Mouse (Mus musculus) frontal cortex, adult 2 months (tissue): ENCODE results near the gene C130026I21Rik. TPM values are rescaled to one million over a fixed set of nuclear protein-coding genes. Genes with fewer than 3 reads are reported as not detected.
"Not testable (repeated sequence)": the region's sequence is repeated elsewhere in the genome, so short reads cannot be mapped to it uniquely, and the experiment has no call there.

Experiments
- DNase-seq, 2 experiments: peaks; one replicate each; pipeline ENCODE4 v3.0.0; 2022; ENCODE audit warnings: low spot score in 1 of 2; ENCODE audit errors: extremely low spot score in 1 of 2
- polyA plus RNA-seq: library from polyadenylated mRNA; depleted of rRNA; stranded (reverse); fragments of >200 nt; gene quantifications from 2 replicates; pipeline ENCODE4 v1.2.3, GENCODE M21; 2012

The C130026I21Rik gene
- polyA plus RNA-seq, 1 experiment: 0.36 TPM

DNA sequence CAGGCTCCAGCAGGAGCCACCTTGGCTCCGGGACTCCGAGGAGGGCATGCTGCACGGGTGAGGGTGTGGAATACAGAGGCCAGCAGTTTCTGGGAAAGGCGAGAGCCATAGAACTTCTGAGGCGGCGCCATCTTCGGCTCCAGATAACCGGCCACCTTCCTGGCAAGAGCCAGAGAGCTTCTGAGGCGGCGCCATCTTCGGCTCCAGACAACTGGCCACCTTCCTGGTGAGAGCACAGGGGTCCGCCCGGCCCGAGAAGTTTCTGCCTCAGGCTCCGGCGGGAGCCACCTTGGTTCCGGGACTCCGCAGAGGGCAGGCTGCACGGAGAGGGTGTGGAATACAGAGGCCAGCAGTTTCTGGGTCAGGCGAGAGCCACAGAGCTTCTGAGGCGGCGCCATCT, 136.7 kb downstream of the C130026I21Rik start:
- not testable (repeated sequence) for DNase-seq

DNA sequence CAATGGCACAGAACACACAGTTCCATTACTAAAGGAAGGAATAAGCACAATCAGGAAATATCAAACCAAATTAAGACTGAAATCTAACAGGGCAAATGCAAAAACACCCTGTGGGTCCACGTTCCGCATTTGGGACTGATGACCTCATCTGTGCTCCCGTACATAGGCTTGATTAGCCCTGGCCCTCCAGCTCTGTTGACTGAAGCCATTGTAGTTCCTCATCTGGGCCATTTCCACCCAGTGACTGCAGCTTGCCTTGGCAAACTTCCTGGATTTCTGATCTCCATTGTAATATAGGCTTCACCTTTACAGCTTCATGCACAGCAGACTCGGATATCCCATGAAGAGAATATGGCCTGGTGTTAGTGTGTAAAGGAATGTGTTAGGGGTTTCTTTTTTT, 148.5 kb downstream of the C130026I21Rik start:
- DNase-seq: not testable (repeated sequence)

DNA sequence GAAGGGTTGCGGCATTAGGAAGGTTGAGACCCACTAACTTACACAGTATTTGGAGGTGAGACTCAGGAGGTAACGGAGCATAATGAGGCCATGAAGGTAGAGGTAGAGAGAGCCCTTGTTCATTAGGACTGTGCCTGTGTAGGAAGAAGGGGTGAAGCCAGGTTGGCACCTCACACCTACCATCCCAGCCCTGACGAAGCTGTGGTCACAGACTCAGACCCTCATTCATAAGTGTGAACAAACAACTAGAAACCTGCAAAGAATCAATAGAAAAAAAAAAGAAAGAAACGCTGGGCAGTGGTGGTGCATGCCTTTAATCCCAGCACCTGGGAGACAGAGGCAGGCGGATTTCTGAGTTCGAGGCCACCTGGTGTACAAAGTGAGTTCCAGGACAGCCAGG, 152.0 kb downstream of the C130026I21Rik start:
- DNase-seq: not testable (repeated sequence)

DNA sequence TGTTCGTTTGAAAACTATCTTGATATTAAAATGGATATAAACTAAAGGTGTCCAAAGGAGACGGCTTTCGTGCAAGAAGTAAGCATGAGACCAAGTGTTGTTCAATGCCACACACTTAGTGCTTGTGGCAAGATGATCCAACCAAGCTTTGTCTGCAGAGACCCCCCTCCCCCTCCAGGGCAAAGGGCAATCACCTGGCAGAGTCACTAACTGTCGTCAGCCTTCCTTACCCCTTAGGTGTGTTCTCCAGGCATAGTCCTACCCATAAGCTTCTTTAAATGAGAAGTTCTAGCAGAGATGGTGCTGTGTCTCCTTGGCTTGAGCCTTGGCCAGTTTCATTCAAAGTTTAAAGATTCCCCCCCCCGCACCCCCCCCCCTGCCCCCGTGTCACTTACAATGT, 152.8 kb downstream of the C130026I21Rik start:
- DNase-seq: not testable (repeated sequence)

DNA sequence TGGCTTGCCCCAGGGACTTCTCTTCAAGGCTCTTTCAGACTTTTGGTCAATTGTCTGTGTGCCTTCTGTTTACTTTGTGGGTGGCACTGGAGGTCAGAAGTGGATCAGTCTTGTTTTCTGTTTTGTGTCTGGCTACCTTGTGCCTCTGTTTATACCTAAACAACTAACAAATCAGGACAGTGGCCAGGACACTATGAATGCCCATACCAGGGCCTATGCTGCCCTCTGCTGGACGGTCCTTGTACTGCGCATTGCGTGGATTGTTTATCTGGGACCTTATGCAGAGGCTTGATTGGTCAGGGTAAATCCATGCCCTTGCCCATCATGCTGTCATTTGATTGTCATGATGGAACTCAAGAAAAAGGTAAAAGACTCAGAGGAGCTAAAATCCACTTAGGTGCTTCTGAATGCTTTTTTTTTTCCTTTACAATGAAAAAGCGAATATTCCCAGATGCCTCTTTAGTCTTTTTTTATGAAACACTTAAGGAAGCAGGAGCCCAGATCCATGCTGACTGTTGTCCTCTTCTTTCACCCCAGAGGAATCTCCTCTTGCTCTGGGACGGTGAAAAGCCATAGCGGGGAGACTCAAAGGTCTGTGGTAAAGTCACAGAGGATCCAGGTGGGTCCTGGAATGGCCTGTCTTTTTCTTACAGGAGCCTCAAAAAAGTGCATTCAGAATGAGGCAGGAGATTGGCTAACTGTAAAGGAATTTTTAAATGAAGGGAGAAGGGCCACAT, 155.5 kb downstream of the C130026I21Rik start:
- DNase-seq: peak in 1 of 2 experiments; percentile 70

DNA sequence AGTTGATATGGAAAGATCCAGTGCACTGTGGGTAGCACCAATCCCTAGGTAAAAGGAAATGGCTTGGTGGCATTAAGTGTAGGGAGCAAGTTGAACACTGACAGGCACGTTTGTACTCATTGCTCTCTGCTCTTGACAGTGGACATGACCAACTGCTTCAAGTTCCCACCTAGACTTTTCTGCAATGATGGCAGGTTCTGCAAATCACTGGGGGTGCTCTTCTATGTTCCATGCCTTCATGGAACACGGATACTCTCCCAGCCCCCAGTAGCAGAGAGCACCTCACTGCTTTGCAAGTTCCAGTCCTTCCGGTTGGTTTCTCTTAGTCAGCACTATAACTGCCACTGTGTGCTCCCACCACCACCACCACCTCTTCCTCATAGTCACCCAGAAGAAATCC, 156.3 kb downstream of the C130026I21Rik start:
- DNase-seq: not testable (repeated sequence)

DNA sequence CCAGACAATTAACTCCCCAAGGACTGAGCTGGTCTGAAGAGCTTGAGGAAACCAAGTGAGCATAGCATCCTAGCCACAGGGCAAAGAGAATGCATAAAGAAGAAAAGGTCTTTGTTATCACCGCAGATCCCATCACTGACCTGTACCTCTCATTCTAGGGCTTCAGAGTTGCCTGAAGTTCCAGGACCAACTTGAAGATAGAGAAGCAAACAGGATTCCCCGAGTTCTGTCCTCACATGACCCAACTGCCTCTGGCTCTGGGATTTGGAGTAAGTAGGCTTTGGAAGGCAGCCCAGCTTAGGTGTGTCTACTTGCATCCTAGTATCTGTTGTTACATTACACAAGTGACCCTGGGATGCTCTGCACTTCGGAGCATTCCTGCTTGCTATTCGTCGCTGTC, 157.5 kb downstream of the C130026I21Rik start:
- not testable (repeated sequence) for DNase-seq

DNA sequence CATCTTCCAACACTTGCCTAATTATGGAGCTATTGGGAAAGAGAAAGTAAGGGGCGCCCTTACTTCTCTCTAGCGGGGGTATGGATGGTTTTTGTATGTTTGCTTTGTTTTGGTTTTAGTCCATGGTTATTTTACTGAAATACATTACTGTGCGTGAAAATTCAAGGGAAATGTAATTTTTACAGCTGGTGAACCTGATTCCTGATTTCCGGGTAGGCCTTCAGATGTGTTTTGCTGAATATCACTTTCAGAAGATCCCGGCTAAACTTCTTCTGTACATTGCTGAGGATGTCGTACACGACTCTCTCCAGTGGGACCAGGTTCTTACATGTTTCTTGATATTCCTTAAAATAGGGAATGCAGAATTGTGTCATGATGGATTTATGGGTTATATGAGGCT, 158.1 kb downstream of the C130026I21Rik start:
- not testable (repeated sequence) for DNase-seq

DNA sequence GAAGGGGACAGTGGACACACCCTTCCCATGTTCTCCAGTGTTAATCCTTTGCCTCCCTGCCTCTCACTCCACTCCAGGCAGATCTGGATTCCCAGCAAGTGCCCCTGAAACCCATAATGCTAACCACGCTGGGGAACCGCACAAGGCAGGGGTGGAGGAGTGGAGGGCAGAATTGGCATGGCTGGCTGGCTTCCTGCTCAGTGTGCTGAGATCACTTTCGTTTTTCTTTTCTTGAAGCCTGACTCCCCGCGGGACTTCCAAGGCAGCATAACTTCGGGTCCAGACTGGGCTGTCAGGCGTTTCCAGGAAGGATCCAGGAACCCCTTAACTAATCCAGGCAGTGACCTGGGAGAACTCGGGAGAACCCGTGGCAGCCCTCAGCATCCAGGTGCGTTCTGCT, 158.8 kb downstream of the C130026I21Rik start:
- DNase-seq: not testable (repeated sequence)

DNA sequence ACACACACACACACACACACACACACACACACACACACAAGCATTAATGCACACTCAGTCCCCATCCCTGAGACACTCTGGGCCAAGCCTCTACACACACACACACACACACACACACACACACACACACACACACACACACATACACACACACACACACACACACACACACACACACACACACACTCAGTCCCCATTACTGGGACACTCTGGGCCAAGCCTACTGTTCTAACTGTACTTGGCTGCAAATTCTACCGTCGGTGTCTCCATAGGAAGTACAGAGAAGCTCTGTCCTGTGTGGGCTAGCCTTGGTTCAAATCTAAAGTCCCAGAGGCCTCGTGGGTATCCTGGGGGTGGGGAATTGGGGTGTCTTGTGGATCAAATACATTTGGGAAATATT, 159.5 kb downstream of the C130026I21Rik start:
- DNase-seq: not testable (repeated sequence)

DNA sequence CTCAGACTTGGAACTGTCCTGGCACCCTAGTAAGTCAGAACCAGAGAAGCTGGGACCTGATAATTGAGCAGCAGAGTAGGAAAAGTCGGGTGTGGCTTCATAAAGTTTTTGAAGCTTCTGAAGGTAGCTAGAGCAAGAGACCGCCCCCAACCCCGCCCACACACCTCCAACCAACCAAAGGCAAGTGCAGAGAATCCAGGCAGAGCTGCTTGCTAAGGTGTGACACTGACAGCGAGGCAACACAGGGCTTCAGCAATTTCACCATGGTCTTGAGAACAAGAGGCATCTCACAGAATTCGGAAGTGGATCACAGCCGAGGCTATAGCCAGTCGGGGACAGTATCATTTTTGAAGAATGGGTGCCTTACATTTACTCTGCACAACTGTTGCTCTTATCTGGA, 160.6 kb downstream of the C130026I21Rik start, which contains the start of gene A530032D15Rik:
TSS of gene A530032D15Rik (minus strand) at position 101 of the 400 bp plus-strand sequence.
- DNase-seq: not testable (repeated sequence)

DNA sequence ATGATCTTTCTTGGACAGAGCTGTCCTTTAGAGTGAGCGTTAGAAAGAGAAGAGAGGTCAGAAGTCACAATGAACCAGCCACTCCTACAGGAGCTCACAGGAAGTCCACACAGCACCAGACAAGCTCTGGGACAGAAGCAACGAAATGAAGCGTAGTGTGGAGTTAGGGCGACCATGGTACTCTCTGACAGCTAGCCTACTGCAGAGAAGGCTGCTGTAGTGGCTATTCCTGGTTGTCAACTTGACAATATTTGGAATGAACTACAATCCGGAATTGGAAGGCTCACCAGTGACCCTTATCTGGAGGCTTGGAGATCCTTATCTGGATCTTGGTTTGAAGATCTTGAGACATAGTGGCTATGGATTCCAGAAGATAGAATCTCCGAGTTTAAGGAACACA, 164.4 kb downstream of the C130026I21Rik start:
- not testable (repeated sequence) for DNase-seq

DNA sequence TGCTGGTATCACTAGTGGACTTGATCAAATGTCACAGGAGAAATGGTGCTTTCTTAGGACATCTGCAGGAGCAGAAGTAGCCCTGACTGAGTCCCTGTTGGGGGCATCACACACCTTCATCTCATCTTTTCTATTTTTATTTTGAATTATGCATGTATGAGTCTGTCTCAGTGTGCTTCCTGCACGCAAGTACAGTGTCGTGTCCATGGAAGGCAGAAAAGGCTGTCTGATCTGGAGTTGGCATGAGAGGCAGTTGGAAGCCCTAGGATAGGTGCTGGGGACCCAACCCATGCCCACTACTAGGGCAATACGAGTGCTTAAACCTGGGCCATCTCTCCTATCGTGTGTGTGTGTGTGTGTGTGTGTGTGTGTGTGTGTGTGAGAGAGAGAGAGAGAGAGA, 165.0 kb downstream of the C130026I21Rik start:
- not testable (repeated sequence) for DNase-seq

DNA sequence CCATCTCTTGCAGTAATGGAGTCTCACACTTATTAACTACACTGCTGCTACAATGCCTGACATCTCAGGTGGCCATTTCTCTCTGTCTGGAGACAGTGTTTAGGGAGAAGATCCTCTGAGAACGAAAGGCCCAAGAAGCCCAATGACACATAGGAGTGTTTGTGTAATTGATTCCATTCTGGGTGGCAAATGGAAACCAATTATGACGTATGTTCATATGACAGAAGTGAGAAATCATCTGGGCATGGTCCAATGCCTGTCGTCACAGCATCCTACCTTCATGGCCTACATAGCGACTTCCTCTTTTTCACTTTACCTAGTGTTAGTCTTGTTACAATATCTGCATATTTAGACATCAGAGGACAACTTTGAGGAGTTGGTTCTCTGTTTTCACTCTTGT, 168.6 kb downstream of the C130026I21Rik start:
- not testable (repeated sequence) for DNase-seq

DNA sequence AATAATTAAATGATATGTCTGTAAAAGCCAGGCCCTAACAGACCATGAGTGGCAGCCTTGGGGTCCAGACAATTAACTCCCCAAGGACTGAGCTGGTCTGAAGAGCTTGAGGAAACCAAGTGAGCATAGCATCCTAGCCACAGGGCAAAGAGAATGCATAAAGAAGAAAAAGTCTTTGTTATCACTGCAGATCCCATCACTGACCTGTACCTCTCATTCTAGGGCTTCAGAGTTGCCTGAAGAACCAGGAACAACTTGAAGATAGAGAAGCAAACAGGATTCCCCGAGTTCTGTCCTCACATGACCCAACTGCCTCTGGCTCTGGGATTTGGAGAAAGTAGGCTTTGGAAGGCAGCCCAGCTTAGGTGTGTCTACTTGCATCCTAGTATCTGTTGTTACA, 170.5 kb downstream of the C130026I21Rik start, which contains the start of gene Gm10553:
TSS of gene Gm10553 (plus strand) at position 301 of the 400 bp plus-strand sequence.
- not testable (repeated sequence) for DNase-seq

DNA sequence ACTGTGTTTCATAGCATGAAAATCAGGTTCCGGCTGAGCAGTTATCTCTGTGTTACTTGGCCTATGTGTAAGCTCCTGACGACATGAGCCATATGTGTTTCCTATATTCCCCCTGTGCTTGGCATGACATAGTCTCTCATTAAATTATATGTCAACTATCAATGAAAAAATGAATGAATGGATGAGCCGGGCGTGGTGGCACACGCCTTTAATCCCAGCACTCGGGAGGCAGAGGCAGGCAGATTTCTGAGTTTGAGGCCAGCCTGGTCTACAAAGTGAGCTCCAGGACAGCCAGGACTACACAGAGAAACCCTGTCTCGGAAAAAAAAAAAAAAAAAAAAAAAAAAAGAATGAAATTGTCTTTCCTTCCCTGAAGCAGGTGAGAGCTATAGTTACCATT, 171.3 kb downstream of the C130026I21Rik start:
- DNase-seq: not testable (repeated sequence)

DNA sequence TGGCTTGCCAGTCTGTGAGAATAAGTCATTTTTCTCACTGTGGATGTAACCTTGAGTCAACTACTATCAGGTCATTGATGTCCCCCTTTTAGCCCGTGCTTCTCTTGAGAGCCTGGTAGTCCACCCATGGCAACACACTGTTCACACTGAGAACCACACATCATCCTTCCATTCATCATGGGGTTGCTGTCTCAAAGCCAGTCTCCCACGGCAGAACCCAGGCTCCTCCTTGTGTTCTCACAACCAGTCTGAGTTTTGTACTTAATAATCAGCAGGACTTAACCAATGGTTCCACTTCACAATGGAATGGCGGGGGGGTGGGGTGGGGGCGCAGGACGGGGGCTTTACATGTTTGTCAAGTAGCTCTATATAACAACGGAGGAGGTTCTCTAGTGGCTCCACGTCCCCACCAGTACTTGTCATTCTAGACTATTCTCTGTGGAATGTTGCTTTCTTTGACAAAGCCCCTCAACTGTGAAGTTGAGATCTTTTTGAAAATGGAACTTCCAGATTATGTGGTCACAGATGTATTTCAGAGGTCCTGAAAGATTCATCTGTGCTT, 177.3 kb downstream of the C130026I21Rik start:
- DNase-seq: not testable (repeated sequence)

DNA sequence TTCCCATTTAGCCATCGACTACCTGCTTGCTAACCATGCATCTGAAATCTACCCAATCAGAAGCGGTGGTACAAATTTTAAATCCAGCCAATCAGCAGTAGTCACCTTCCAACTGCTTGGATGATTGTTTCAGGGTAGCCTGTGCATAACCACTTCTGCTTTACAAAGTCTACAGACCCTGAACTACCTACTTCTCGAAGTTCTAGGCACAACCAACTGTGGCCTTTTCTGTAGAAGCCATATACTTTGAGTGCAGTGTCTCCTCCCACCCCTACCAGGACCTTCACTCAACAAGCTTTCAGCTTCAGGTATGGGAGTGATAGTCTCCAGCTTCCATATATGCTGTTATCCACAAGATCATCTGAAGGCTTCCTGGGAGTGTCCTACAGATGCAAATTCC, 178.2 kb downstream of the C130026I21Rik start:
- DNase-seq: not testable (repeated sequence)

DNA sequence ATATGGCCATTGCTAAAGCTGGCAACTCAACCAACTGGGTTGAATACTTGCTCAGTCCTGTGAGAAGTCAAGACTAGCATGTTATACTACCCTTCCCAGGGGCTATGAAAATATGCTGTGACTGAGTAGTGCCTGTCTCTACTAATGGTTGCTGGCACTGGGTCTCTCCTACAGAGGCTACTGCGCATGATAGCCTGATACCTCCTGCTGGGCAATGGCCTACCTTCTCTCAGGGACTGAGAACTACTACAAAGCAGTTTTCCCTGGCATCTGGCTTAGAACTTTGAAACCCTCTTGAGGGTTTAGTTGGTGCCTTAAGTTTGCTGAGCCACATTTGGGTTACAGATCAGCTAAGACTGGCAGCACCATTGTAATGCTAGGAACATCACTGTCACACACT, 184.2 kb downstream of the C130026I21Rik start:
- not testable (repeated sequence) for DNase-seq

DNA sequence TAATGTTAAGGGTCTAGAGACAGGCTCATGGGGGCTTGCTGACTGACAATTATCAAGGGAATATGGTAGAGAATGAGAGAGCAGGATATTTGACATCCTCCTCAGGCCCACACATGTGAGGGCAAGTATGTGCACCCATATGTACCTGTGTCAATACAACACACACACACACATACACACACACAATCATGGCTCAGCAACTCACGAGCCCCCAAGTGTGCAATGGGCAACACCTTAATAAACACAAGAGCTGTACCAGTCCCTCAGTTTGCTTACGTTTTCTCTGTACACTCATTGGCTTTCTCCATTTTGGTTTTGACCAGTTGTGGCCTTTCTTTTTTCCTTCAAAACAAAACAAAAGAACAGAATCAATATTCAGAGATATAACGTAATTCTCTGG, 185.6 kb downstream of the C130026I21Rik start:
- DNase-seq: not testable (repeated sequence)

DNA sequence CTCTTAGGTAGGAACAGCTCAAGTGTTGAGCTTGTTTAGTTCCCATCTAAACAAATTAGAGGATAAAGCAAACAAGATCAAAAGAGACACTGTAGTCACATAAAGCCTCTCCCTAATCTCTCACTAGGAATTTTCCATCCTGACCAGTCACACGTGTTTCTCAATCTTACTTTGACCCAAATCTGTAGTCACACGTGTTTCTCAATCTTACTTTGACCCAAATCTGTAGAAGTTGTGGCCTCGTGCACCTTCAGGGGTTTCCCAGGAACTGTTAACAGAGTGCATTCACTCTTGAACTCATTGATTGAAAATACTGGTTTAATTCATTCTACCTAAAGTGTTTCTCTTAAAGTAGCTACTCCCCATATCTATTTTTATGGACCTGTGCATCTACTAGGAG, 197.3 kb downstream of the C130026I21Rik start:
- DNase-seq: not testable (repeated sequence)

DNA sequence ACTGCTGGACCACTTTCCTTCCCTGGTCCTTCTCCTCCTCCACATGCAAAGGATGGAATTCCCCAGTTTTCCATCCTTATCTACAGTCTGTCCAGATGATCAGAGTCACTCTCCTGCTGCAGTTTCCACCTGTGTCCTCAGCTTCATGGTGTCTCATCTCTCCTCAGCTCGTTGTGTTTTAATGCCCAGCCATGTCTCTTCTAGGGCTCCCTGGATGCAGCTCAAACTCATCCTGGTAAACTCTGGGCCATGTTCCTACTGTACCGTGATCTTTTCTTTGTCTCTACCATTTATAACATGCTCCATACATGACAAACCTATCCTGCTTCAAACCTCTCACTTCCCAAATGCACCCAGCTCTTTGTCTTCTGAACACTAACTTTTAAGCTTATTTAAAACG, 198.7 kb downstream of the C130026I21Rik start:
- not testable (repeated sequence) for DNase-seq
